Mouse (Mus musculus): ENCODE results near the gene AC131692.1.

- TF ChIP-seq CTCF (IDR thresholded peaks at IDR 0.05 in 2 of 3, conservative IDR thresholded peaks at IDR 0.05 in 1 of 3; ENCODE audit: control insufficient read depth in 1 of 3, insufficient read depth in 1 of 3, low read depth in 2 of 3, low read length in 3 of 3, poor library complexity in 1 of 3, severe bottlenecking in 1 of 3) = no peak
- TF ChIP-seq POLR2A (IDR thresholded peaks at IDR 0.05; ENCODE audit: control insufficient read depth in 1 of 2, insufficient read depth in 1 of 2, low read depth in 1 of 2, low read length in 2 of 2, poor library complexity in 1 of 2) = no peak
- TF ChIP-seq TCF12 (IDR thresholded peaks at IDR 0.05; ENCODE audit: low read depth, low read length) = no peak
- TF ChIP-seq ZMIZ1 (IDR thresholded peaks at IDR 0.05; ENCODE audit: low read depth, low read length) = no peak
- no peak for TF ChIP-seq ZKSCAN1 (IDR thresholded peaks at IDR 0.05; ENCODE audit: low read depth, low read length)
- TF ChIP-seq ZNF384 (IDR thresholded peaks at IDR 0.05; ENCODE audit: low read depth, low read length) = no peak
- TF ChIP-seq RCOR1 (IDR thresholded peaks at IDR 0.05; ENCODE audit: low read depth, low read length) = no peak
- no peak for TF ChIP-seq E2F4 (IDR thresholded peaks at IDR 0.05; ENCODE audit: borderline replicate concordance, low read depth, low read length)
These were observed 7.0 kb downstream of the AC131692.1 start for GRCm38 (mm10) chr19:6101186-6101585.
